Mouse (Mus musculus): ENCODE measurements around the gene Duox1.

DNA sequence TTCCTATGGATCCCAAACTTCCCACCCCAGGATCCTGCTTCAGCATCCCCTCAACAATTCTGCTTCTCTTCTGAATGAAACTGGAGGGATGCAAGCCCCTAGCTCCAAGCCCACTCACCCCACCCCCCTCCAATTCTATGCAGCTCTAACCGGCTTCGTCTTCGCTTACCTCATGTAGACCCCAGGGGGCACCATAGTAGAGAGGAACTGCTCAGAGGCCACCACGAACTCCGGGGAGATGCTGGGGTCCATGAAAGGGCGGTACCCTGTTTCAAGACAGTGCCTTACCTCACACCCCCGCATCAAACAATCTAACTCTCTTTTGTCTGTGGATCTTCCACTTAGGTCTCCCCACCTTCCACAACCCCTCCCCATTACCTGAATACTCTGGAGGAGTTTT is 20.6 kb upstream of the Duox1 start:
- no peak for TF ChIP-seq EP300 (IDR thresholded peaks at IDR 0.05; ENCODE audit: insufficient read depth, low read depth, low read length)
- TF ChIP-seq CTCF (IDR thresholded peaks at IDR 0.05) = no peak
